Mouse (Mus musculus): ENCODE measurements at regions not wholly inside any gene's neighbourhood (a gene's known extent, or its start where the extent isn't known, plus 50 kb on each side); places are given as distances from the start of the nearest gene placed in this dataset.
A peak's percentile ranks its signal among the peaks of the same experiment; 100 is the strongest.

- 72% methylated on average over 14 of the region's 14 CpGs for WGBS
- Histone ChIP-seq H3K9ac (ENCODE audit: low read depth, low read length) (no peak overlapping the region), H3K27ac (ENCODE audit: low read depth, low read length) (no peak overlapping the region), H3K4me3 (ENCODE audit: low read depth, low read length) (no peak overlapping the region), H3K36me3 (ENCODE audit: control insufficient read depth, insufficient read depth, low read length) (no peaks in the 10 kb centered on the region), H3K9me3 (ENCODE audit: control insufficient read depth, low read length) (no peaks in the 10 kb centered on the region), H3K4me2 (no peak overlapping the region), H3K27me3 (replicated peaks; ENCODE audit: control insufficient read depth, insufficient read depth, low read length) (no peaks in the 10 kb centered on the region), H3K4me1 (replicated peaks; ENCODE audit: control insufficient read depth, insufficient read depth, low read length) (no peaks in the 10 kb centered on the region)
- no peak for DNase-seq (ENCODE audit: low spot score)
- no peak for ATAC-seq (replicated peaks; ENCODE audit: low FRiP score)
Observed at GRCm38 (mm10) chr13:78445891-78446725, 246.6 kb upstream of the Nr2f1 start.

- Histone ChIP-seq H3K27me3 (replicated peaks; ENCODE audit: control insufficient read depth, insufficient read depth, low read length) (no peaks in the 10 kb centered on the region), H3K9me3 (ENCODE audit: control insufficient read depth, low read length) (no peaks in the 10 kb centered on the region), H3K4me1 (replicated peaks; ENCODE audit: control insufficient read depth, insufficient read depth, low read length) (no peaks in the 10 kb centered on the region), H3K27ac (ENCODE audit: low read depth, low read length) (no peak overlapping the region), H3K4me3 (ENCODE audit: low read depth, low read length) (no peak overlapping the region), H3K4me2 (no peak overlapping the region), H3K36me3 (ENCODE audit: control insufficient read depth, insufficient read depth, low read length) (no peaks in the 10 kb centered on the region), H3K9ac (ENCODE audit: low read depth, low read length) (no peak overlapping the region)
- ATAC-seq (replicated peaks; ENCODE audit: low FRiP score) (no peak), DNase-seq (ENCODE audit: low spot score) (no peak)
- WGBS, result 83% methylated on average over 8 of the region's 8 CpGs
Observed at GRCm38 (mm10) chr13:78444691-78445349, 245.3 kb upstream of the Nr2f1 start.

- Histone ChIP-seq H3K4me2 (no peak overlapping the region), H3K4me1 (replicated peaks; ENCODE audit: control insufficient read depth, insufficient read depth, low read length) (no peaks in the 10 kb centered on the region), H3K27me3 (replicated peaks; ENCODE audit: control insufficient read depth, insufficient read depth, low read length) (no peaks in the 10 kb centered on the region), H3K9me3 (ENCODE audit: control insufficient read depth, low read length) (no peaks in the 10 kb centered on the region), H3K36me3 (ENCODE audit: control insufficient read depth, insufficient read depth, low read length) (no peaks in the 10 kb centered on the region), H3K27ac (ENCODE audit: low read depth, low read length) (no peak overlapping the region), H3K4me3 (ENCODE audit: low read depth, low read length) (no peak overlapping the region), H3K9ac (ENCODE audit: low read depth, low read length) (no peak overlapping the region)
- ATAC-seq (replicated peaks; ENCODE audit: low FRiP score) (no peak), DNase-seq (ENCODE audit: low spot score) (no peak)
- WGBS, result 73% methylated on average over 4 of the region's 4 CpGs
Observed at GRCm38 (mm10) chr13:78428469-78428868, 228.9 kb upstream of the Nr2f1 start.

- no peaks in the 10 kb centered on the region for H3K36me3 ChIP-seq (ENCODE audit: control insufficient read depth, insufficient read depth, low read length)
- peak overlapping the region; percentile 49 for H3K4me2 ChIP-seq
- no peaks in the 10 kb centered on the region for H3K9me3 ChIP-seq (ENCODE audit: control insufficient read depth, low read length)
- no peaks in the 10 kb centered on the region for H3K27me3 ChIP-seq (replicated peaks; ENCODE audit: control insufficient read depth, insufficient read depth, low read length)
- no peak overlapping the region for H3K27ac ChIP-seq (ENCODE audit: low read depth, low read length)
- 18% methylated on average over 9 of the region's 9 CpGs for WGBS
- DNase-seq (ENCODE audit: low spot score), result no peak
- H3K4me1 ChIP-seq (replicated peaks; ENCODE audit: control insufficient read depth, insufficient read depth, low read length), result no peaks in the 10 kb centered on the region
- H3K4me3 ChIP-seq (ENCODE audit: low read depth, low read length), result no peak overlapping the region
- H3K9ac ChIP-seq (ENCODE audit: low read depth, low read length), result no peak overlapping the region
- no peak for ATAC-seq (replicated peaks; ENCODE audit: low FRiP score)
Observed at GRCm38 (mm10) chr13:78428084-78428445, 228.5 kb upstream of the Nr2f1 start.

GRCm38 (mm10) chr13:78427141-78428083, 227.9 kb upstream of the Nr2f1 start:
- H3K4me3 ChIP-seq (ENCODE audit: low read depth, low read length), result no peak overlapping the region
- H3K9me3 ChIP-seq (ENCODE audit: control insufficient read depth, low read length), result no peaks in the 10 kb centered on the region
- peak overlapping the region; percentile 49 for H3K4me2 ChIP-seq
- ATAC-seq (replicated peaks; ENCODE audit: low FRiP score) (no peak), DNase-seq (ENCODE audit: low spot score) (no peak)
- 18% methylated on average over 24 of the region's 24 CpGs for WGBS
- H3K4me1 ChIP-seq (replicated peaks; ENCODE audit: control insufficient read depth, insufficient read depth, low read length), result no peaks in the 10 kb centered on the region
- no peak overlapping the region for H3K27ac ChIP-seq (ENCODE audit: low read depth, low read length)
- H3K27me3 ChIP-seq (replicated peaks; ENCODE audit: control insufficient read depth, insufficient read depth, low read length), result no peaks in the 10 kb centered on the region
- H3K9ac ChIP-seq (ENCODE audit: low read depth, low read length), result no peak overlapping the region
- no peaks in the 10 kb centered on the region for H3K36me3 ChIP-seq (ENCODE audit: control insufficient read depth, insufficient read depth, low read length)

GRCm38 (mm10) chr13:78426306-78426921, 226.9 kb upstream of the Nr2f1 start:
- DNase-seq (ENCODE audit: low spot score), result no peak
- Histone ChIP-seq H3K27ac (ENCODE audit: low read depth, low read length) (no peak overlapping the region), H3K4me1 (replicated peaks; ENCODE audit: control insufficient read depth, insufficient read depth, low read length) (no peaks in the 10 kb centered on the region), H3K9me3 (ENCODE audit: control insufficient read depth, low read length) (no peaks in the 10 kb centered on the region), H3K36me3 (ENCODE audit: control insufficient read depth, insufficient read depth, low read length) (no peaks in the 10 kb centered on the region), H3K4me3 (ENCODE audit: low read depth, low read length) (no peak overlapping the region), H3K9ac (ENCODE audit: low read depth, low read length) (no peak overlapping the region), H3K27me3 (replicated peaks; ENCODE audit: control insufficient read depth, insufficient read depth, low read length) (no peaks in the 10 kb centered on the region), H3K4me2 (no peak overlapping the region)
- 57% methylated on average over 8 of the region's 8 CpGs for WGBS
- no peak for ATAC-seq (replicated peaks; ENCODE audit: low FRiP score)

- ATAC-seq (replicated peaks; ENCODE audit: low FRiP score) (no peak), DNase-seq (ENCODE audit: low spot score) (no peak)
- Histone ChIP-seq H3K4me1 (replicated peaks; ENCODE audit: control insufficient read depth, insufficient read depth, low read length) (no peaks in the 10 kb centered on the region), H3K4me3 (ENCODE audit: low read depth, low read length) (no peak overlapping the region), H3K27me3 (replicated peaks; ENCODE audit: control insufficient read depth, insufficient read depth, low read length) (no peaks in the 10 kb centered on the region), H3K9ac (ENCODE audit: low read depth, low read length) (no peak overlapping the region), H3K4me2 (no peak overlapping the region), H3K9me3 (ENCODE audit: control insufficient read depth, low read length) (no peaks in the 10 kb centered on the region), H3K36me3 (ENCODE audit: control insufficient read depth, insufficient read depth, low read length) (no peaks in the 10 kb centered on the region), H3K27ac (ENCODE audit: low read depth, low read length) (no peak overlapping the region)
- WGBS, result 55% methylated on average over 3 of the region's 3 CpGs
Observed at GRCm38 (mm10) chr13:78405071-78405470, 205.5 kb upstream of the Nr2f1 start.

- Histone ChIP-seq H3K27ac (ENCODE audit: low read depth, low read length) (no peak overlapping the region), H3K4me3 (ENCODE audit: low read depth, low read length) (no peak overlapping the region), H3K36me3 (ENCODE audit: control insufficient read depth, insufficient read depth, low read length) (no peaks in the 10 kb centered on the region), H3K27me3 (replicated peaks; ENCODE audit: control insufficient read depth, insufficient read depth, low read length) (no peaks in the 10 kb centered on the region), H3K9ac (ENCODE audit: low read depth, low read length) (no peak overlapping the region), H3K4me2 (no peak overlapping the region), H3K4me1 (replicated peaks; ENCODE audit: control insufficient read depth, insufficient read depth, low read length) (no peaks in the 10 kb centered on the region), H3K9me3 (ENCODE audit: control insufficient read depth, low read length) (no peaks in the 10 kb centered on the region)
- ATAC-seq (replicated peaks; ENCODE audit: low FRiP score), result no peak
- no peak for DNase-seq (ENCODE audit: low spot score)
- 55% methylated on average over 2 of the region's 2 CpGs for WGBS
Observed at GRCm38 (mm10) chr13:78383761-78384160, 184.2 kb upstream of the Nr2f1 start.

Measured in liver, embryonic 11.5 days (tissue).